Mouse (Mus musculus) thymus, postnatal 10 days (tissue): ENCODE results near the gene Prpf3.
"Not testable (repeated sequence)": the region's sequence is repeated elsewhere in the genome, so short reads cannot be mapped to it uniquely, and the experiment has no call there.

Experiments used
- DNase-seq, 2 experiments: peaks; one replicate each; pipeline ENCODE4 v3.0.0; 2021; ENCODE audit warnings: low spot score in 2 of 2

The Prpf3 gene

DNA sequence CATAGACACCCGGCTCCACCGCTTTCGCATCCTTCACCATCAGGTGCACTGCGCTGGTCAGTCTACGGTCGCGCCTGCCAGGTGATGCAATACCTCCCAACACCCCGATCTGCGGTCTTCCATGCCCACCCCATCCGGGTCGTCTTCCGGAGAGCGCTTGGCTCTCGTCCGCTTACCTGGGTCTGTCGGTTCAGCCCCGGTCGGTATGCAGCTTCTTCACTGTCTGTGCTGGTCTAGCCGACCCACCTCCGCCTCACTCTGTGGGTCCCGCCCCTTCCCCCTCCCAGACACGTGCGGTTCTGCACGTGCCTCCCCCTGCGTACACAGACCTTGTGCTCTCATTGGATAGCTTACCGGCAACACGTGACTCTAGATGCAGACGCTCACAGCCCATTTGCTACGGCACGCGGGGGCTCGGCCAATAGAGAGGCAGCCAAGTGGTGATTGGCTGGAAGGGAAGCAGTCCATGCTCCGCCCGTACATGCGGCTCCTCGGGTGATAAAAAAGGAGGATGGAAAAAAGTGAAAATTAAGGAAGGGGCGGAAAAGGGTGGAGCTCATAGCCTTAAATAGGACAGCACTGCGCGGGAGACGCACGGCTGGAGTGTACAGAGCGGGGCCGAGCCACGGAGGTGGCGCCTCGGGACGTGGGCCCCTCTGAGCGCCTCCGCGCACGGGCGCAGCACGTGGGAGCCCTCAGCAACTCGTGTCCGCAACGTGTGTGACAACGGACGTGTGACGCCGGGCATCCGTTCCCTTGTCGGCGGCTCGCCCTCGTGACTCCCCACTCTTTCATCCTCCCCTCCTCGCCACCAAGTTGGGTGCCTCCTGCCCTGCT lies 26.5 kb upstream of the Prpf3 start, which contains the start of gene Ciart:
Gene Ciart (minus strand): TSS at position 273 of the 837 bp plus-strand sequence.
- peak; percentile 82 to 90 for DNase-seq

DNA sequence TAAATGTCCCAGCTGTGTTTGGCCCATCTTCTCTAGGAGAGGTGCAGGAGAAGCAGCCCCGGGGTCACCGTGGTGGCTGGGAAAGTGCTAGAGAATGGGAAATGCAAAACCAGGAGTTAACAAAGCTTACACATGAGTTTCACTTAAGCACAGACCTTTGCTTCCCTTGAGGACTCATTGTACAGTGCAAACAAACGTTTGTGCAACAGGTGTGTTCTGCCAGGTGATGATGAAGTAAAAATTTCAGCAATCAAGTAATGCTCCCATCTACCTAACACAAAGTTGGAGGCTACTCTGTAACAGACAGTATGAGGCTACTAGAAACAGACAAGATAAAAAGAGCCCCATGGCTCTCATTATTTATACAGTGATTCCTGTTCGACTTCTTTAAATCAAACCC lies 23.4 kb upstream of the Prpf3 start:
- no peak for DNase-seq

DNA sequence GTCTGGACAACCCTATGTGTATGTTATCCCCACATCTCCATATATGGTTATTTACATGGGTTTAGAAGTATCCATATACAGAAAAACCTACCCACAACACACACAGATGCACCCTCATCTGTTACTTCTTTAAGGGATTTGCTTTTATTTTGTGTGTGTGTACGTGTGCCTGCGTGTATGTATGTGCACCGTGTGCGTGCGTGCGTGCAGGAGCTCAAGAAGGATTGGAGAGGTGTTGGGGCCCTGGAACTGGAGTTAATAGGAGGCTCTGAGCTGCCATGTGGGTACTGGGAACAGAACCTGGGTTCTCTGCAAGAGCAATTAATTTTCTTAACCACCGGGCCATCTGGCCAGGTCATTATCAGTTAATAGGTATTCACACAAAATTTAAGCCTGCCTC lies 16.4 kb upstream of the Prpf3 start:
- DNase-seq, result no peak

DNA sequence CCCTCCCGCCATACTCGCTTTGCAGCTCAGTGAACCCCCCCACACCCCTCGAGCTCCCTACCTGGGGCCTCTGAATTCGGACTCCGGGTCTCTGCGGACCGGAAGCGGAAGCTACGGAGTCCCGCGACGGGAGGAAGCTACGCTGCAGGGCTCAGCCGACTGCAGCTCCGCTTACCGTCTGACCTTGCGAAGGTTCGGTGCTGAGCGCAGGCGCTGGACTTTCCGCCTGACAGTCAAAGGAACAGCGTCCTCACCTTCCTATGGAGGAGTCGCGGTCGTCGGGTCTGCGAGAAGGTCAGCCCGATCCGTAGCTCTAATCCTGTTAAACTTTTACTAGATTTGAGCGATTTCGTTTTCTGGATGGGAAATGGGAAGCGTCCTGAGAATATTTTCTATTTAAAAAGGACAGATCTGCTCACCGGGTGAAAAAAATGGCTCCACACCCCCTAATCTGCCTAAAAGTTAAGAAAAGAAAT lies 15.7 kb upstream of the Prpf3 start, which contains the start of gene Mrps21:
Gene Mrps21 (minus strand): TSS at position 128 of the 476 bp plus-strand sequence.
- peak; percentile 76 to 78 for DNase-seq

DNA sequence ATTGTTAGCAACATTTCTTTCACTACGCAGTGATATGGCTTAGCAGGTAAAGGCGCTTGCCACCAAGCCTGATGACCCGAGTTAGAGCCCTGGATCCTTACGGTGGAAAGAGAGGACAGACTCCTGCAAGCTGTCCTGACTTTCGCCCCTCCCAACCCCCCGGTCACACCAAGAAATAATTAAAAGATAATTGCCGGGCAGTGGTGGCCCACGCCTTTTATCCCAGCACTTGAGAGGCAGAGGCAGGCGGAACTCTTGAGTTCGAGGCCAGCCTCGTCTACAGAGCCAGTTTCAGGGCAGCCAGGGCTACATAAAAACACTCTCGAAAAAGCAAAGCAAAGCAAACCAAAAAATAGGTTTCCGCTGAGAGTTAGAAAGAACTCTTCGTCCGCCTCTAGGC lies 15.3 kb upstream of the Prpf3 start:
- DNase-seq, result peak in 1 of 2 experiments; percentile 7

DNA sequence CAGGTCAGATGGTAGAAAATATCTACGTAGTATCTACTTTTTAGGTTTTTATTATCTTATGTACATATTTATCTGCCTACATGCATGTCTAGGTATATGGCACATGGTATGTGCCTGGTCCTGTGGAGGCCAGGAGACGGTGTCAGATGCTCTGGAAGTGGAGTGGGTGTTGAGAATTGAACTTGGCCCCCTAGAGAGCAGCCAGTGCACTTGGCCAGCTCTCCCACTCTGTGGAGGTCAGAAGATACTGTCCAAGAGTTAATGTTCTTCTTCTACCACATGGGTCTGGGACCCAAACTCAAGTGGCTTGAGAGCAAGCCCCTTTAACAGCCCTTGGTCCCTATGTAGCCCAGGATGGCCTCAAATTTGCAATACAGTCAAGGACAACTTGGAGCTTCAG lies 11.7 kb upstream of the Prpf3 start:
- DNase-seq, result no peak

DNA sequence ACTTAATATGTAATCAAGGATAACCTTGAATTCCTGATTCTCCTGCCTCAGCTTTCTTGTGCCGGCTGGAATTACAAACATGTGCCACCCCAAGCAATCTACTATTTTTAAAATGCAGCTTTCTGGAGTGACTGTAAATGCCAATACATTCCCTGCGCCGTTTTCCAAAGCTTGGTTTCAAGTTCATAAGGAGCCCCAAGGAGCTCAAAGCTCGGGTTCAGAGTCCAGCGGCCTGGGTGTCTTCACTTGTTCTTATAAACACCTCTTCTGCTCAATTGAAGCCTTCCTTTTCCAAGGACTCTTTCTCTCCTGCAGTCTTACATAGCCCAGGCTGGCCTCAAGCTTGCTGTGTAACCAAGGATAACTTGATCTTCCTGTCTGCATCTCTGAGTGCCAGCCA lies 10.4 kb upstream of the Prpf3 start:
- no peak for DNase-seq

DNA sequence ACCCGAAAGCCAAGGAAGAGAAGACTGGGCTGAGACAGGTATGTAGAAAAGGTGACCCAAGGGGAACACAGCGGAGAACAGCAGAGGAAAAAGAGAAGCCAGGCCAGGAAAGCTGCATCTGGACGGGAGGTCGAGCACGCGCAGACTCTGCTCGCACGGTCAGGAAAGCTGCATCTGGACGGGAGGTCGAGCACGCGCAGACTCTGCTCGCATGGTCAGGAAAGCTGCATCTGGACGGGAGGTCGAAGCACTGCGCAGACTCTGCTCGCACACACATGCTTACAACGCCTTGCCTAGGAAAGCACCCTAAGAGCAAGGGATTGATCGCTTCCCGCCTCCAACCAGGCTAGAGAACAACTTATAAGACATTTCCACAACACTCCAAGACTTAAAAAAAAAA lies 9.9 kb upstream of the Prpf3 start:
- no peak for DNase-seq

DNA sequence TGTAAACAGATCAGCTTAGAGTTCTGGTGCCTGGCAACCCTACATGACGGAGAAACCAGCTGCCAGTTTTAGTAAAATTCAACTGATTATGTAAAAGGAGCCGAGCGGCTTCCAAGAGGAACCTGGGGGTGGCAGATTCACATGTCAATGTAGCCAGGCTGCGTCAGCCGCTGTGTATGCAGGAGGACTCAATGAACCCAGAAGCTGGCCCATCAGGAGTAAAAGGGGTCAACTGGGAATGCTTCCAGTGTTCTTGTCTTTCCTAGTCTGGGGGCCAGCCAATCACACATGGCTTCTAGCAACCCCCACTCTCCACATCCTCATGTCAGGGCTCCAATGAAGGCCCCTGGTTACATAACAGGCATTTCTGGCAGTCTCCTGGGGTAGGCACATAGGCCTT lies 9.4 kb upstream of the Prpf3 start:
- no peak for DNase-seq

DNA sequence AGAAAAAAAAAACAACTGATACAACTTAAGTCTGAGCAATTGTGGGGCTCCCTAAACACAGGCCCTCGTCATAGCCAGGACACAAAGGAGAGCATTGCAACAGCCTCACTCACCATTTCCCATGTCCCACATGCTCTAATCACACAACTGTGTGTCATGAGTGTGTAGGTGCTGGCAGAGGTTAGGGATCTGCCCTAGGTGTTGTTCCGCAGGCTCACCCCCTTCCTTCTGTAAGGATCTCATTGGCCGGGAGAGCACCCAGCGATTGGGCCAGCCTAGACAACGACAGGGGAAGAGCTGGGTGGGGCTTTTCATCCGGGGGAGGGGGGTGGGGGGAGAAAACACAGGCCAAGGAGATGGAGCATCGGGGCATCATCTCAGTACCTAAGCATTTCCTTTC lies 7.9 kb upstream of the Prpf3 start:
- no peak for DNase-seq

DNA sequence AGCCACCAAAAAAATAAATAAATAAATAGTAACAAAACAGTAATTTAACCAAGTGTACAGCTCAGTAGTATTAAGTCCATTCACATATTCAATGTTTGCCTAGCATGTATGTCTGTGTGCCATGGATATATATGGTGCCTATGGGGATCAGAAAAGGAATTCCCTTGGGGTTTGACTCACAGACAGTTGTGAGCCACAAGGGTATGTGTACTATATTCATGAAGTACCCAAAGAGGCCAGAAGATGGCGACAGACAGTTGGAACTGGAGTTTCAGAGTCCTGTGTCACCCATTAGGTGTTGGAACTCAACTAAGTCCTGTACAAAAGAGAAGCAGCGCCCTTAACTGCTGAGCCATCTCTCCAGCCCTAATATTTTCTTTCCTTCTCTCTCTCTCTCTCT lies 6.1 kb upstream of the Prpf3 start:
- peak; percentile 64 to 90 for DNase-seq

DNA sequence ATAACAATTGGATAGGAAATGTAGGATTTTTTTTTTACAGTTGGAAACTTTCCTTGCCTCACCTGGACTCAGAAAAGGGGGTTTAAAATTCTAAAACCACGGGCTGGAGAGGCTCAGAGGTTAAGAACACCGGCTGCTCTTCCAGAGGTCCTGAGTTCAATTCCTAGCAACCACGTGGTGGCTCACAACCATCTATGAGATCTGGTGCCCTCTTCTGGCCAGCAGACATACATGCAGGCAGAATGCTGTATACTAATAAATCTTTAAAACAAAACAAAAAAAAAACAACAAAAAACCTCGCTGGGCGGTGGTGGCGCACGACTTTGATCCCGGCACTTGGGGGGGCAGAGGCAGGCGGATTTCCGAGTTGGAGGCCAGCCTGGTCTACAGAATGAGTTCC lies 5.5 kb upstream of the Prpf3 start:
- peak in 1 of 2 experiments; percentile 45 for DNase-seq

DNA sequence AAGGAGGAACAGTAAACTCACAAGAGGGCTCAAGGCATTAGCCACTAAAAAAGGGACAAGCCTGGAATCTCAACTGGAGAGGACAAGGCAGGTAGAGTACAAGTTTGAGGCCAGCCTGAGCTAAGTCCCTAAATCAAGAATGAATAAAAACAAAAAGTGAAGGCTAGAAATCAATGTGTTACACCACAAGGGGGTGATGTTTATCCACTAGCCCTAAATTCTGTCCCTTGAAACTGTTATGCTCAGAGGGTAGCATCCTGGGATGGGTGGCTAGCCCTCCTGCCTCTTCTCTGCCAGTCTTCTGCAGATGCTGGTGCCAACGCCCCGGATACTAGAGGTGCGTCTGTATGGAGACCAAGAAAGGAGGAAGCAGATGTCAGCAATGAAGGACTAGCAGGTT lies 4.6 kb upstream of the Prpf3 start:
- DNase-seq, result peak in 1 of 2 experiments; percentile 22

DNA sequence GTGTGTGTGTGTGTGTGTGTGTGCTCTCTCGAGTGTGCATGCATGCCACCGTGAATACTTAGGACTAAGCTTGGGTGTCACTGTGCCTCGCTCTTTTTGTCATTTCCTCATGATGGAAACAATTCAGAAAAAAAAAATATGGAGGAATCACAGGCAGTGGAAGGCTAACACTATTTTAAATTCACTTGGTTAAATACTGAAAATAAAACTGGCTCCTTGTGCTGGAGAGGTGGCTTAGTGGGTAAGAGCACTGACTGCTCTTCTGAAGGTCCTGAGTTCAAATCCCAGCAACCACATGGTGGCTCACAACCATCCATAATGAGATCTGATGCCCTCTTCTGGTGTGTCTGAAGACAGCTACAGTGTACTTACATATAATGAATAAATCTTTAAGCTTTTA lies 2.6 kb upstream of the Prpf3 start:
- DNase-seq, result not testable (repeated sequence)

DNA sequence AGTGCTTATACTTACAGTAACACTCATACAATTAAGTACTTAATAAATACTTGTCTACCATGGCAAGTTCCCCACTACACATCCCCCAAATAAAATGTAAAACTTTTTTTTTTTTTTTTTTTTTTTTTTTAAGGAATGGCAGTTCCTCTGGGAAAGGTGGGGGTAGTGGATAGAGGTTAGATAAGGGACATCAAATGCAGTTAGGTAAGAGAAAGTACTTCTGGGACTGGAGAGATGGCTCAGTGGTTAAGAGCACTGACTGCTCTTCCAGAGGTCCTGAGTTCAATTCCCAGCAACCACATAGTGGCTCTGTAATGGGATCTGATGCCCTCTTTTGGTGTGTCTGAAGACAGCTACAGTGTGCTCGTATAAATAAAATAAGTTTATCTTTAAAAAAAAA lies 1.4 kb upstream of the Prpf3 start:
- DNase-seq, result not testable (repeated sequence)

DNA sequence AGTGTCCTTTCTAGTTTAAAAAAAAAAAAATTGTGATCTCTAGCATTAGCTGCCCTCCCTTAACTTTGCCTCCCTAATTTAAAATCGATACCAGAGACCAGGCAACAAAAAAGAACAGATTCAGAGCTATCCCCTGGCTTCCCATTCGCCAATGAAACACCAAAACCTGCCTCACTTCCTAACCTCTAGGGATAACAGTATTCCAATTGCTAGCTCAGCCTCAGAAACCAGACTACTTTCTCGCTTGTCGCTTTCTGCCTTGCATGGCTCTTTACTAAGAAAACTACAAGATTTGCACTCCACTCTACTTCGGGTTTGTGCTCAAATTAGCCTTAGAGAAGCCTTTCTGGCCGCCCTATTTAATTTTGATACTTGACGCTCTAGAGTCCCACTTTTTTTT lies 430 bp upstream of the Prpf3 start:
- no peak for DNase-seq

DNA sequence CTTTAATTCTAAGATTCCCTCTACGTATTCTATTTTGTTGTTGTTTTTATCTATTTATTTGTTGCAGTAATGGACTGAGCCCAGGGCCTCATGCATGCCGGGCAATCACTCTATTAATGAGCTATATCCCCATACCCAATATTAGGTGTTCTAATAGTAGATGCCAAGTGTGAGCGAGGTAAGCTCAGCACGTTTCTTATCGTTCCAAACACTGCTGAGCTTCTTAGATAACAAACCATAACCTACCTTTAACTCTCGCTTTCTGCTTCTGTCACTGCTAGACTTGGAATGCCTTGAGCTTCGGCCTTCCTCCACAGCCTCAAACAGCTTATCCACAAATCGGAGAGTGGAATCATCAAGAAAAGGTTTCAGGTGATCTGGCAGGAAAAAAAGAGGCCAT lies 4.4 kb downstream of the Prpf3 start:
- DNase-seq, result no peak

DNA sequence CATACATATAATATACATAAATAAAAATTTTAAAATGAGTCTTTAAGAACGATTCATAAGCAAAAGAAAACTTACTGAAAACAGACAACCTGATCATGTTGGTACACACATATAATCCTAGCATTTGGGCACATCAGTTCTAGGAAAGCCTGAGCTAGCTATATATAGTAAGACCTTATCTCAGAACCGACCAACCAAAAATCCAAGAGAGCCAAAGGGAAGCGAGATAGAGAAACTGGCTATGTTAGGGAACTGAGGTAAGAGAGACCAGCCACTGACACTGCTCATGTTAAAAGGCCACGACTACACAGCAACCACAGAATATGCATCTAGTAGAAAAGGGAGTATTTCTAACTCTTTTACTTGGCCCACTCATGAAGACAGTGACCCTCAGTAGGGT lies 5.1 kb downstream of the Prpf3 start:
- no peak for DNase-seq

DNA sequence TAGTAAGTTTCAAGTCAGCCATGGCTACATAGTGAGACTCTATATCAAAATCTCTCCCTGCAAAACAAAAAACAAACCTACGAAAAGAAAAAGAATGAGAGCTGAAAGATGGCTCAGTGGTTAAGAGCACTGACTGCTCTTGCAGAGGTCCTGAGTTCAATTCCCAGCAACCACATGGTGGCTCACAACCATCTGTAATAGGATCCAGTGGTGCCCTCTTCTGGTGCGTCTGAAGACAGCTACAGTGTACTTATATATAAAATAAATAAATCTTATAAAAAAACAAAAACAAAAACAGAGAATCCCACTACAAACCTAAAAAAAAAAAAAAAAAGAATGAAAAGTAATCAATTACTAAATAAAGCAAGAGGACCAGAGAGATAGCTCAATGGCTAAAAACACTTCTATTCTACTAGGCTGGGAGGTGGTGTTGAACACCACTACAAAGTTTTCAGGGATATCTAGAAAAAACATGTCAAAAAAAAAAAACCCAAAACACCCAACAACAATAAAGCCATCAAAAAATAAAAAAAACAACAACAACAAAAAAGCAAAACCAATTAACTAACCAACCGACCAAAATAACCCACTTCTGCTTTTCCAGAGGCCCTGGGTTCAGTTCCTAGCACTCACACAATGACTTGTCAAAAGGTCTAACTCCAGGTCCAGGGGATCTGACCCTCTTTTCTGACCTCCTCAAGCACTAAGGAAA lies 13.0 kb downstream of the Prpf3 start:
- DNase-seq, result no peak

DNA sequence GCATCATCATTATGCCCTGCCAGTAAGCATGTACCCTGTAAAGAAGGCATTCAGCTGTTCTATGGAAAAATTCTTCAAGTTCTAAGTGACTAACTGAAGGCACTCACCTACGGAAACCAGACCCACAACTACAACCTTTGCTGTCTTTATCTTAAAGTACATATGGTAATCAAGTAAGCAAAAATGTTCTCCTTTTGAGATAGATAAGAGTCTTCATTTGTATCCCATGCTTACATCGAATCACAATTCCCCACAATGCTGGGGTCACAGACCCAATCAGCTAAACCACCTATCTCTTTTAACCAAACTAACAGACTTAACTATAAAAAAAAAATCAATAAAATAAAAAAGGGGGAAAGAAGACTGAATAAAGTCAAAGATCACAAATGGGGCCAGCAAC lies 16.4 kb downstream of the Prpf3 start:
- DNase-seq, result no peak

DNA sequence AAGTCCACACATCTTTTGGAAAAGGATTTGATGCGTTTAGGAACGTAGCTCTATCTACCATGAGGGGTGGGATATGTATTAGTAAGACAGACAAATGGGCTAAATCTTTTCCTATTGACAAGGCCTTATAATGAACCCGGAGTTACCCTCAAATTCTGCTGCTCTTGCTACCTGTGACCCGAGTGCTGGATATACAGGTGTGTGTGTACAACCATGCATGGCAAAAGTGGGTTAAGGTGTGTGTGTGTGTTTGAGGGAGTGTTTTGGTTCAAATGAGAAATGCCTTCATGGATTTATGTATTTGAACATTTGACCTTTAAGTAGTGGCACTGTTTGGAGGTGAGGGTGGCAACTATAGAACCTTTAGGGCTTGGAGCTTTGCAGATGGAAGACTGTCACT lies 26.6 kb downstream of the Prpf3 start:
- no peak for DNase-seq

DNA sequence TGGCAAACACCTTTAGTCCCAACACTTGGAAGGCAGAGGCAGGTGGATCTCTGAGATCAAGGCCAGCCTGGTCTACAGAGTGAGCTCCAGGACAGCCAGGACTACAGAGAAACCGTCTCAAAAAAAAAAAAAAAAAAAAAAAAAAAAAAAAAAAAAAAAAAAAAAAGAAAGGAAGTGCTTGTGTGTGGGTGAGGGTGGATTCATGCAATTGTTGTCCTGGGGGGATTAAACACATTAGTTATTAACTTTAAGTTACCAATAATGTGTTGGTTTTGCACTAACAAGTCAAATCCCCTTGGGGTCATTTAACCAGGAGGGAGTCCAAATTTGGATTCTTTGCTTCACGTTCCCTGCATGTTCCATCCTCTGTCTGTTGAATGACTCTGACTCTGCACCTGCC lies 29.4 kb downstream of the Prpf3 start:
- no peak for DNase-seq
